Mouse (Mus musculus) forebrain, embryonic 10.5 days (tissue): Measurements from ENCODE around the gene 9330161L09Rik. TPM values are rescaled to one million over a fixed set of nuclear protein-coding genes. Genes with fewer than 3 reads are reported as not detected.

Source experiments
- DNase-seq: peaks from one replicate; pipeline ENCODE4 v3.0.0-alpha.2; 2017; ENCODE audit warnings: low spot score; ENCODE audit errors: extremely low spot score
- H3K27ac ChIP-seq: fragments of 300-500 bp; sonication (generic); 2 replicates; pipeline ENCODE4 v1.5.1; 2016; ENCODE audit warnings: mild to moderate bottlenecking
- H3K27me3 ChIP-seq: fragments of 300-500 bp; sonication (generic); 2 replicates; pipeline ENCODE4 v1.6.1; 2016; ENCODE audit warnings: mild to moderate bottlenecking; ENCODE audit not compliant: poor library complexity, severe bottlenecking
- H3K36me3 ChIP-seq: fragments of 300-500 bp; sonication (generic); replicated peaks from 2 replicates; pipeline ENCODE4 v1.6.1; 2016; ENCODE audit warnings: mild to moderate bottlenecking, moderate library complexity
- H3K4me1 ChIP-seq: fragments of 300-500 bp; sonication (generic); 2 replicates; pipeline ENCODE4 v1.6.1; 2016
- H3K4me3 ChIP-seq: fragments of 300-500 bp; sonication (generic); 2 replicates; pipeline ENCODE4 v1.5.1; 2016; ENCODE audit warnings: mild to moderate bottlenecking, moderate library complexity
- H3K9me3 ChIP-seq: fragments of 300-500 bp; sonication (generic); 2 replicates; pipeline ENCODE4 v1.6.1; 2016; ENCODE audit warnings: mild to moderate bottlenecking, moderate library complexity
- WGBS: fragments of 180-500 bp; shearing (Covaris S2); methylation state at CpG from one replicate; pipeline ENCODE4 v1.1.7; 2016; 5-methylcytosine and 5-hydroxymethylcytosine counted together
- polyA plus RNA-seq: library from polyadenylated mRNA; unstranded; fragments of >200 nt; fragmentation: Nextera tagmentation; extraction: Ambion mirVana; gene quantifications from 2 replicates; pipeline ENCODE4 v1.2.1, GENCODE M21; 2016

9330161L09Rik gene
- polyA plus RNA-seq, 1 experiment from 2014 or later: 0.81 TPM

DNA sequence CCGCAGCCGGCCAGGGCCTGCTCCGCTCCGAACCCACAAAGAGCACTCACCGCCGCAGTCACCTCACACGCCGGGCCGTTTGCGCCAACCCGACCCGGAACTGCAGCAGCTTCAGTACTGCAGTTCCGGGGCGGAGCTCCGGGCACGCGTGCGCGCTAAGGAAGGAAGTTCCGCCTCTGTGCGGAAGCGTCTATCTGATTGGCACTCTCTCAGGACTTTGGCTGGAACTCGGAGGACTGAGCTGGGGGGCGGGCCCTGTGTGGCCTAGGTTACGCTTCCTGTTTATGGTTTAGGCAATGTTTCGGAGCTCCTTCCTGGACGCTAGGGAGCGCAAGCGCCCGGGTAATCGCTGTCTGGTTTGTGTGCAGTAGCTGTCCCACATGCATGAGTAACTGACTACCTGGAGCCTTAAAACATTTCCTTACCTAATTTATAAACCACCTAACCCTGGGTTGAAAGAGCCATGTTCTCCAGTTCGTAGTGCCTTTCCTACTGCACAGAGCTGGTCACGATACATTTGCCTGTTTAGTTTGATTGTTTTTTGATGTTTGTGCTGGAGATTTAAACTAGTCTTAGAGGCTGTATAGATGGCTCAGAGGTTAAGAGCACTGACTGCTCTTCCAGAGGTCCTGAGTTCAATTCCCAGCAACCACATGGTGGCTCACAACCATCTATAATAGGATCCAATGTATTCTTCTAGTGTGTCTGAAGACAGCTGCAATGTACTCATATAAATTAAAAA is 18.3 kb upstream of the 9330161L09Rik start, which contains the start of gene Ddx24:
Ddx24 (minus strand) TSS at position 102 of the 742 bp plus-strand sequence.
- Histone ChIP-seq H3K27ac (peak within 1 kb of the TSS; percentile 89), H3K4me3 (peak within 1 kb of the TSS; percentile 98), H3K4me1 (peaks cover 30% of the 10 kb centered on the region), H3K9me3 (no peaks in the 10 kb centered on the region), H3K36me3 (peaks cover 30% of the 10 kb centered on the region), H3K27me3 (no peaks in the 10 kb centered on the region)
- peak; percentile 99 for DNase-seq
- 1% methylated on average over 33 of the region's 33 CpGs for WGBS

DNA sequence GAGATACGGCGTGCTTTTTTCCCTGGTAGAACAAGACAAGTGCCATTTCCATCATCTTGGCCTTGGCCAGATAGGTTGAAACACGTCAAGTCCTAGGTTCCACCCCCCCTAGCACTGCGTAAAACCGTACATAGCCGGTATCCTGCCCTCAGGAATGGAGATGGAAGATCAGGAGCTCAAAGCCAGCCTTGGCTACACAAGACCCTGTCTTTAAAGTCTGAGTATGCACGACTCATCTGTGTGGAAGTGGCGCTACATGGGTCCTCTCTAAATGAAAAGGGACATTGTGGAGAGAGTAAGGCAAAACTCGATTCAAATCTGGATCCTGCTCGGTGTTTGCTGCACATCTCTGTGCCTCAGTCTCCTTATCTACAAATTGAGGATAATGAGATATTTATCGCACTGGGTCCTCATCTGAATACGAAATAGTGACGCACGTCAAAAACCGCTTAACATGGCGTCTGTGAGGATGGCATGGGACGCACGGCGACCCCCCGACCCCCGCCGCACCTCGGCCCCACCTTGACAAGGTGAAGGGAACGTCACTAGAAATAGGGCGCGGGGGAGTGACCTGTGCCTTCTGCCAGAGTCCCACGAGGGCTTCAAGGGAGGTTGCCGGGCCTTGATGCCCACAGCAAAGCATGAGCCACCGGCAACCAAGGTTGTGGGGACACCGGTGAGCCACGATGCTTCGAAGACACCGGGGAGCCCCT is 17.6 kb upstream of the 9330161L09Rik start:
- peaks cover 30% of the 10 kb centered on the region for H3K4me1 ChIP-seq

DNA sequence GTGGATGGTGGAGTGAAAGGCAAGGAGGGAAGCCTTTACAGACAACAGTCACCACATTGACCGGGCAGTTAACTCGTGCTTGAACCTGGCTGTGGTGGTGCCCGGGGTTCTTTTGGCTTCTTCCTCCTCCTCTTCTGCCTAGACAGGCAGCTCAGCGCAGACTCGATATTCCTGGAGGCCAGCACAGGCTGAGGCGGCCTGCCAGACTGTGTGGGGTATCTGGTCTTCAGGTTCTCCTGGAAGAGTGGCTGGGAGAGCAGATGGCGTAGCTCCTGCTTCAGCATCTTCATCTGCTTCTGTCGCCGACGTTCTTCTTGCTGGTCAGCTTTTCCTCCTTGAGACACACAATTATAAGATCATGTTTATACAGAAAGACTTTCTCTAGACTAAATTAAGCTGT is 524 bp upstream of the 9330161L09Rik start:
- 93% methylated on average over 10 of the region's 10 CpGs for WGBS
- Histone ChIP-seq H3K4me3 (no peak overlapping the region), H3K27me3 (no peaks in the 10 kb centered on the region), H3K36me3 (peaks cover 95% of the 10 kb centered on the region), H3K4me1 (no peaks in the 10 kb centered on the region), H3K9me3 (no peaks in the 10 kb centered on the region), H3K27ac (no peak overlapping the region)
- DNase-seq: no peak

More for the DNA sequence above, 17.6 kb upstream of the 9330161L09Rik start:
- 11% methylated on average over 33 of the region's 33 CpGs for WGBS
- Histone ChIP-seq H3K9me3 (no peaks in the 10 kb centered on the region), H3K27ac (peak overlapping the region; percentile 89), H3K27me3 (no peaks in the 10 kb centered on the region), H3K36me3 (peaks cover 30% of the 10 kb centered on the region), H3K4me3 (peak overlapping the region; percentile 98)
- no peak for DNase-seq

DNA sequence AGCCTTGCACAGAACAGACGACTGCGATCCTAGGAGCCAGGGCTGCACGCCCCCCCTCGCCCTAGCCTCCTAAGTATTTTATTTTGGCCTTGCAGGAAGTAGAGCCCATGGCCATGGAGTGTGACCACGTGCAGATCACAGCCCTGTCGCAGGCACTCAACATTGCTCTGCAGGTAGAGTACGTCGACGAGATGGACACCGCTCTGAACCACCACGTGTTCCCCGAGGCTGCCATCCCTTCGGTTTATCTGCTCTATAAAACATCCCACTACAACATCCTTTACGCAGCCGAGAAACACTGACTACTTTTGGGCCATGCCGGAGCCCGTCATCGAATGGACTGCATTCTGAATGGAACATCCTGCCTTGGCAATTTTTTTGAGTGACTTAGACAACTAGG is 3.5 kb downstream of the 9330161L09Rik start:
- Histone ChIP-seq H3K27ac (no peak overlapping the region), H3K4me3 (no peak overlapping the region), H3K36me3 (peaks cover 65% of the 10 kb centered on the region), H3K27me3 (no peaks in the 10 kb centered on the region), H3K4me1 (no peaks in the 10 kb centered on the region), H3K9me3 (no peaks in the 10 kb centered on the region)
- DNase-seq: no peak
- WGBS: 91% methylated on average over 18 of the region's 18 CpGs

DNA sequence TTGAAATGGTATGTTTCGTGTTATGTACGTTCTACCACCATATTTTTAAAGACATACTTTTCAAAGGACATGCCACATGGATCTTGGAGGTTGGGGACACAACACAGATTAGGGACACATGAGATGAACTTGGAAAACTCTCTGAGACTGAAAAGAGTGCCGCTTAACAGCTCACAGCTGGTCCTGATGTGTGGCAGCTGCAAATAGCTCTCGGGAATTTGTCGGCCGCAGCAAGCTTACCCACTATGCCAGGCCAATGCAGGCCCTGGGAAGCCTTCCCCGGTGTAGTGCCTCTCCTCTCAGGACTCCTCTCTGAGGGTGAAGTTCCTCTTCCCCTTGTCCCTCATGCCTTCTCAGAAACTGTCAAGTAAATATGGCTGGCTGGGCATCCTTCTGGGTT is 10.9 kb downstream of the 9330161L09Rik start:
- Histone ChIP-seq H3K4me3 (no peak overlapping the region), H3K4me1 (0 out of 2 replicates have a peak, but pooled peaks cover 5% of the 10 kb centered on the region), H3K9me3 (no peaks in the 10 kb centered on the region), H3K27me3 (no peaks in the 10 kb centered on the region), H3K27ac (no peak overlapping the region), H3K36me3 (peaks cover 3% of the 10 kb centered on the region; the same call in 1 of the 2 replicates)
- WGBS: 78% methylated on average over 7 of the region's 7 CpGs
- no peak for DNase-seq

DNA sequence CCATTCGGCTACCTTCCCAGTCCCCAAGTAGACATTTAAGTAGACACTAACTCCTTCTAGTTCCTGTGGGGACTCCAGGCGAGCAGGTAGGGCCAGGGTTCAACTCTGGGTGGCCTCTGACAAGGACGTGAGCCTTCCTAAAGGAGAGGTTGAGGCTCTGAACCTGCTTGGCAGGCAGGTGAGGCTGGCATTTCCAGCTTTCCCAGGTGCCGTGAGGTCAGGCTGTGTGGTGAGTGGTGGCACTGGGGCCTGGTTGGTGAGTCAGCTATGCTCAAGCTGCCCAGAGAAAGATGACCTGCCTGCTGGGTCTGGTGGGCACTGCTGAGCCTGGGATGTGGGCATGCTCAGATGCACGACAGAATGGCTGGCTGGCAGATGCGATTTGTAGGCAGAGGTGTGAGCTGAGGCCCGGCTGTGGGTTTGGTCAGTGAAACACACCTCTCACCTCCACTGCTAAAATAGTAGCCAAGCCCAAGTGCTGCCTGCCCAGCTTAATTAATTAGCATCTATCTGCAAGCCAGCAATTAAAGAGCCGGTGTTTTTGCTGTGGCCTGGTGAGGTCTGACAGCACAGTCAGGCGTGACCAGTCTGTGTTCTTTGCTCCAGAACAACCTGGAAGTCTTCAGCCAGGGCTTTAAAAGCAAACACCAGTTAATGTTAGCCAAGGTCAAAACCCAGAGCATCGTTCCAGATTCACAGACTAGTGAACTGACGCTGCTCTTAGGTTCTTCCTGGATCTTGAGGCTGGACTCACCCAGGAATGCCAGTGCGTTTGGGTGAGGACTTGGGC is 11.9 kb downstream of the 9330161L09Rik start:
- Histone ChIP-seq H3K27me3 (no peaks in the 10 kb centered on the region), H3K4me1 (0 out of 2 replicates have a peak, but pooled peaks cover 5% of the 10 kb centered on the region), H3K9me3 (no peaks in the 10 kb centered on the region), H3K27ac (no peak overlapping the region), H3K36me3 (no peaks in the 10 kb centered on the region), H3K4me3 (no peak overlapping the region)
- DNase-seq: no peak
- 82% methylated on average over 12 of the region's 12 CpGs for whole genome bisulfite sequencing

DNA sequence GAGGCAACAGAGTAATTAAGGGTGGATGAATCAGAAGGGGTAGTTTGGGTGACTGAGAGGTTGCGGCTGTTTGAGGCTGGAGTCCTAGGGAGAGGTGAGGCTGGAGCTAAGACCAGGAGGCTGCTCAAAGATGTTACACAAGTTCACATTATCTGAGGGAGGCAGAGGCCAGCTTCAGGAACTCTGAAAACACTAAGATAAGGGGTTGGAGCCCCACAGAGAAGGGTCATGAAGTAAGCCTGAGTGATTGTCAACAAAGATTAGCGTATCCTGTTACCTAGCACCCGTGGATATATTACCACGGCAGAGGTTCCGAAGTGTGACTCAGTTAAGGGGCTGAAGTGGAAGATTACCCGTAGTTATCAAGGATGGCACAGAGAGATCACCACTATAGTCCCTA is 14.1 kb downstream of the 9330161L09Rik start:
- Histone ChIP-seq H3K9me3 (no peaks in the 10 kb centered on the region), H3K27ac (peak overlapping the region; percentile 22), H3K4me1 (peaks cover 21% of the 10 kb centered on the region), H3K36me3 (no peaks in the 10 kb centered on the region), H3K27me3 (no peaks in the 10 kb centered on the region), H3K4me3 (no peak overlapping the region)
- WGBS: 73% methylated on average over 6 of the region's 6 CpGs
- DNase-seq: no peak

DNA sequence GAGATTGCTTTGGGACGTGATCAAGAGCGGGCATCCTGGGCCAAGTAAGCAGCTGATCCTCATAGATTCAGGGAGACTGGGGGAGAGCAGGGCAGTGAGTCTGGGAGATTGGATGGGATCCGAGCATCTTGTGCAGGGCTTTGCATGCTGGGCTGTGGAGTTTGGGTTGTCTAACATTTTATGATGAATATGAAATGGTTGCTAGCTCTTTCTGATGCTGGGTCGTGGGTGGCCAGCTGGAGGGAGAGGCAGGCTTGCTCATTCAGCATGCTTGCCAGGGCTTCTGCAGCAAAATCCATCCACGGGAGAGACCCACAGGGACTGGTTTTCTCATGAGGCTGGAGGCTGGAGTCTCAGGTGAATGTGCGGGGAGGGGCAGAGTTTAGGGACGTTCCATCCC is 16.5 kb downstream of the 9330161L09Rik start:
- no peak overlapping the region for H3K4me3 ChIP-seq
- no peaks in the 10 kb centered on the region for H3K36me3 ChIP-seq
- H3K4me1 ChIP-seq: peaks cover 21% of the 10 kb centered on the region
- H3K9me3 ChIP-seq: no peaks in the 10 kb centered on the region
- 91% methylated on average over 7 of the region's 7 CpGs for WGBS
- DNase-seq: no peak
- no peaks in the 10 kb centered on the region for H3K27me3 ChIP-seq
- no peak overlapping the region for H3K27ac ChIP-seq

DNA sequence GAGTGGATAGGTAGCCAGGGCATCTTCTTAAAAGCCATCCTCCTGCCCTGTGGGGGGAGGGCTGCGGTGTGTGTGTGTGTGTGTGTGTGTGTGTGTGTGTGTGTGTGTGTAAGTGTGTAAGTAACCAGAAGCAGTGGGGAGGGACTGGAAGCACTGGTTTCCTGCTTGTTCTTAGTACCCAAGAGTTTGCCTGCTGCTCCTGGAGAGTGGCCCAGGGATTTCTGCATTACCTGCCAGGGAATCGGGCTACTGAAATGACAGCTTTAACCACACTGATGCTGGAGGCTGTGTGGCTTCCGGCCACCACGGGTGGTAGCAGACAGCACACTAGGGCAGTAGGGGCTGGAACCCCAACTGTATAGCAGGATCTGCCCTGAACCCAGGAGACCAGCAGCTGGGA is 17.6 kb downstream of the 9330161L09Rik start:
- 0 out of 2 replicates have a peak overlapping the region, but pooled peaks have one; percentile 77 for H3K4me3 ChIP-seq
- WGBS: 78% methylated on average over 4 of the region's 4 CpGs

DNA sequence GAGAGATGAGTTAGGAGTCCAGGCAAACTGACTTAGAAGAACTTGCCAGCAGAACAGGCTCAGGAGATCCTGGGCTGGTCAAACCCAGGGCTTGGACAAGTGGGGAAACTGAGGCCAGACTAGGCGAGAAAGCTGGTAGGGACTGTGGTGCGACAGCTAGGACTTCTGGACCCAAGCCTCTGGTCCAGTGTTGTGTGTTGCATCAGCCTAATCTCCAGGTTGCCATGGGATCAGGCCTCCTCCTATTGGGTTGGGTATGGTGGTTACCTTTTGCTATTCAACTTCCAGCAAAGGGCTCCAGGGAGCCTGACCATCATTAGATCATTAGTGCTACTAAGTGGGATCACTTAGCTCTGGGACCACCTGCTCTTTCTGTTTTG is 18.3 kb downstream of the 9330161L09Rik start:
- 57% methylated on average over 2 of the region's 2 CpGs for WGBS
- Histone ChIP-seq H3K27me3 (no peaks in the 10 kb centered on the region), H3K27ac (peak overlapping the region; percentile 92), H3K4me1 (peaks cover 21% of the 10 kb centered on the region), H3K36me3 (no peaks in the 10 kb centered on the region), H3K9me3 (no peaks in the 10 kb centered on the region), H3K4me3 (peak overlapping the region; percentile 77)
- no peak for DNase-seq

More for the DNA sequence above, 17.6 kb downstream of the 9330161L09Rik start:
- H3K27me3 ChIP-seq: no peaks in the 10 kb centered on the region
- no peaks in the 10 kb centered on the region for H3K36me3 ChIP-seq
- peaks cover 21% of the 10 kb centered on the region for H3K4me1 ChIP-seq
- no peaks in the 10 kb centered on the region for H3K9me3 ChIP-seq
- H3K27ac ChIP-seq: no peak overlapping the region
- no peak for DNase-seq

DNA sequence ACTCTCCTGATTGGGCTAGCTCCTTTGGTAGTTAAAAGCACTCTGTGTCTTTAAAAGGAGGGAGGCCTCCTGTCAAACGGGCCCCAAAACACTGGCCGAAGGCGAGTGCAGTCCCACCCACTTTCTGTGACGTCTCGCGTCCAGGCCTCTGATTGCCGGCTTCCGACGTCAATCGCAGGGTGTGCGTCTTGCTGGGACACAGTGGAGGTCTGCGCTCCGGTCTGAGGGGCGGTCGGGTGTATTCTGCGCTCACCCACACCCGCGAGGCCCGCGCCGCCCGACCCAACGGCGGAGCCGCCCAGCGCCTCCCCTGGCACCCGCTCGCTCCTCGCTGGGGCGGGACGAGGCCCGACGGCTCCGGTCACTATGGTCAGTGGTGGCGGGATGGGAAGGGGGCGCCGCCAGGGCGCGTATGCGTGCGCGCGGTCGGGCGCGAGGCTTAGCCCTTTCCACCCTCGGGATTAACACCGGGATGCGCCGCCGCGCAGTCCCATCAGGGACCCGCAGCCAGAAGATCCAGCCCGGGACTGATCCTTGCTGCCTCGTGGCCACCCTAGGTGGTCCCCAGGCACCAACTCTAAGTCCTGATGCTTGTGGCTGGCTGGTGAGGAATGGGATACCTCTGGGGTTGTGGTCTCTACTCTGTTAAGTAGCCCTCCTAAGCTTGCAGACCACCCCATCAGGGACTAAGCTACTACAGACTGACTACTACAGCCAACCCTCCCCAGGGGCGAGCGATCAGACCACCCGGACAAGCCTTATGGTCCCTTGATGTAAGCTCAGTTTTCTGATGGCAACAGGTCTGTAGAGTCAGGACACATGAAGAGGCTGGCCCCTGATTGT is 18.9 kb downstream of the 9330161L09Rik start, which contains the start of gene Otub2:
Otub2 (plus strand) TSS at position 178 of the 843 bp plus-strand sequence.
- WGBS: under 1% methylated on average over 58 of the region's 58 CpGs
- Histone ChIP-seq H3K27ac (peak within 1 kb of the TSS; percentile 92), H3K36me3 (no peaks in the 10 kb centered on the region), H3K4me1 (peaks cover 17% of the 10 kb centered on the region), H3K27me3 (no peaks in the 10 kb centered on the region), H3K9me3 (no peaks in the 10 kb centered on the region), H3K4me3 (peak within 1 kb of the TSS; percentile 77)
- peak; percentile 96 for DNase-seq

DNA sequence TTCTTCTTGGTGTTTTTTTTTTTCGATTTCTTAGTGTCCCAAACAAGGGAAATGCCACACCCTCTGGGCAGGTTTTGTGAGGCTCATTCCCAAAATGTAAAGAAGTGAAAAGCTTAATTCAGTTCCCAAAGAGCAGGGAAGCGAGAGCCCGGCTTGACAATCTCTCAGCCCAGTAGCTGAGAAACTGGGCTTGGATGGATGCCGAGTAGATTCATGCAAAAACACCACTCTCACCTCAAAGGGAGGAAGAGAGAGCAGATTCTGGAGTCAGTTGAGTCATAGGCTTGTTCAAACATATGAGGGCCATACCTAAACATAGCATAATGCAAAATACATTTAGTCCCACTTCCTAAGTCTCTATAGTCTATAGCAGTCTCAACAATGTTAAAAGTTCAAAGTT is 27.4 kb downstream of the 9330161L09Rik start:
- H3K36me3 ChIP-seq: no peaks in the 10 kb centered on the region
- no peak for DNase-seq
- H3K27ac ChIP-seq: no peak overlapping the region
- no peak overlapping the region for H3K4me3 ChIP-seq
- H3K4me1 ChIP-seq: no peaks in the 10 kb centered on the region
- no peaks in the 10 kb centered on the region for H3K9me3 ChIP-seq
- WGBS: 85% methylated on average over 4 of the region's 4 CpGs
- H3K27me3 ChIP-seq: no peaks in the 10 kb centered on the region
